Comparison of ENCODE assay signal across 9 mouse cellular contexts in genomic region chr3:30207431-30207830, GRCm38 (mm10).
DNase-seq lines count a peak whose midpoint lies in the region; ATAC-seq lines count a peak whose summit lies in the region.
"Had no signal": no experiment of that assay in that cellular context is flagged by ENCODE, and none has a peak within 500 bp of the region (broad histone marks: within the 10 kb centered on the region; RNA-seq: fewer than 3 reads in every experiment).

No protein-coding gene starts in this region.

- peak overlapping the region; percentile 23 for H3K4me2 ChIP-seq in hindbrain, embryonic 15.5 days
- H3K4me2 ChIP-seq in neural tube, embryonic 14.5 days (ENCODE audit: low read depth, low read length), result peak overlapping the region; percentile 24; the same call in 1 of the 2 replicates
- H3K4me2 ChIP-seq in kidney, embryonic 15.5 days, result no peak overlapping the region
- H3K4me2 ChIP-seq: liver, embryonic 13.5 days had no signal

- H3K4me3 ChIP-seq in hindbrain, embryonic 15.5 days, result no peak overlapping the region
- H3K4me3 ChIP-seq in neural tube, embryonic 14.5 days (ENCODE audit: low read depth, low read length), result no peak overlapping the region
- H3K4me3 ChIP-seq in kidney, embryonic 15.5 days (replicated peaks), result no peak overlapping the region
- H3K4me3 ChIP-seq: liver, embryonic 13.5 days had no signal

- DNase-seq in cerebellum, postnatal 10 days, result peak; percentile 61 to 67
- peak; percentile 53 for DNase-seq in left cerebral cortex, postnatal 4 days
- DNase-seq in left cerebral cortex, adult 8-10 months (ENCODE audit: low spot score in 2 of 2), result no peak
- no peak for DNase-seq in layer of hippocampus, postnatal 36 days
- DNase-seq: liver, embryonic 13.5 days had no signal

- intact Hi-C loops in left cerebral cortex, postnatal 4 days (cut with DNase I), result no loop called here

- H3K9me3 ChIP-seq in hindbrain, embryonic 15.5 days, result no peaks in the 10 kb centered on the region
- no peaks in the 10 kb centered on the region for H3K9me3 ChIP-seq in neural tube, embryonic 14.5 days (ENCODE audit: control insufficient read depth, low read length)
- no peaks in the 10 kb centered on the region for H3K9me3 ChIP-seq in kidney, embryonic 15.5 days (replicated peaks)
- H3K9me3 ChIP-seq: liver, embryonic 13.5 days had no signal

- no peaks in the 10 kb centered on the region; the same call in 1 of the 2 replicates for H3K27me3 ChIP-seq in hindbrain, embryonic 15.5 days
- no peaks in the 10 kb centered on the region for H3K27me3 ChIP-seq in neural tube, embryonic 14.5 days (ENCODE audit: control insufficient read depth, insufficient read depth, low read length)
- H3K27me3 ChIP-seq in kidney, embryonic 15.5 days, result no peaks in the 10 kb centered on the region
- H3K27me3 ChIP-seq: liver, embryonic 13.5 days had no signal

- no peaks in the 10 kb centered on the region for H3K36me3 ChIP-seq in hindbrain, embryonic 15.5 days
- no peaks in the 10 kb centered on the region for H3K36me3 ChIP-seq in neural tube, embryonic 14.5 days (ENCODE audit: control insufficient read depth, insufficient read depth, low read length)
- no peaks in the 10 kb centered on the region for H3K36me3 ChIP-seq in kidney, embryonic 15.5 days
- H3K36me3 ChIP-seq: liver, embryonic 13.5 days had no signal

- peak overlapping the region; percentile 34 for H3K27ac ChIP-seq in hindbrain, embryonic 15.5 days (replicated peaks)
- no peak overlapping the region for H3K27ac ChIP-seq in neural tube, embryonic 14.5 days (ENCODE audit: low read depth, low read length)
- no peak overlapping the region for H3K27ac ChIP-seq in kidney, embryonic 15.5 days
- H3K27ac ChIP-seq: liver, embryonic 13.5 days had no signal

- H3K9ac ChIP-seq in hindbrain, embryonic 15.5 days, result no peak overlapping the region
- no peak overlapping the region for H3K9ac ChIP-seq in neural tube, embryonic 14.5 days (replicated peaks; ENCODE audit: low read depth, low read length)
- no peak overlapping the region for H3K9ac ChIP-seq in kidney, embryonic 15.5 days
- H3K9ac ChIP-seq: liver, embryonic 13.5 days had no signal

- ATAC-seq in cerebellum, adult (ENCODE audit: insufficient number of reproducible peaks, low FRiP score, low TSS enrichment), result no peak
- peak; percentile 92 for ATAC-seq in hindbrain, embryonic 15.5 days (ENCODE audit: low FRiP score, low read depth)
- ATAC-seq in neural tube, embryonic 14.5 days (ENCODE audit: low read depth), result peak; percentile 68
- ATAC-seq in kidney, embryonic 15.5 days (replicated peaks; ENCODE audit: low FRiP score), result no peak

- 34% methylated on average over 5 of the region's 5 CpGs for WGBS in hindbrain, embryonic 15.5 days
- 23% methylated on average over 5 of the region's 5 CpGs for WGBS in neural tube, embryonic 14.5 days
- WGBS in kidney, embryonic 15.5 days, result 38% methylated on average over 5 of the region's 5 CpGs

- H3K4me1 ChIP-seq in hindbrain, embryonic 15.5 days (replicated peaks), result peaks cover 6% of the 10 kb centered on the region; the same call in 1 of the 2 replicates
- no peaks in the 10 kb centered on the region; the same call in 1 of the 2 replicates for H3K4me1 ChIP-seq in neural tube, embryonic 14.5 days (ENCODE audit: control insufficient read depth, insufficient read depth, low read length)
- peaks cover 7% of the 10 kb centered on the region; the same call in 1 of the 2 replicates for H3K4me1 ChIP-seq in kidney, embryonic 15.5 days
- H3K4me1 ChIP-seq: liver, embryonic 13.5 days had no signal

Comparison
In these comparisons a context has a peak if more than half of its experiments do, and no peak if none do; other contexts are left out.
1. DNase-seq: peak in cerebellum, postnatal 10 days (2 of 2) and left cerebral cortex, postnatal 4 days (single experiment); none in left cerebral cortex, adult 8-10 months (0 of 2) and layer of hippocampus, postnatal 36 days (0 of 2).
2. ATAC-seq: peak in hindbrain, embryonic 15.5 days (single experiment) and neural tube, embryonic 14.5 days (single experiment); none in cerebellum, adult (single experiment) and kidney, embryonic 15.5 days (single experiment).